Comparison of ENCODE assay signal across 9 mouse cellular contexts in the genomic region with DNA sequence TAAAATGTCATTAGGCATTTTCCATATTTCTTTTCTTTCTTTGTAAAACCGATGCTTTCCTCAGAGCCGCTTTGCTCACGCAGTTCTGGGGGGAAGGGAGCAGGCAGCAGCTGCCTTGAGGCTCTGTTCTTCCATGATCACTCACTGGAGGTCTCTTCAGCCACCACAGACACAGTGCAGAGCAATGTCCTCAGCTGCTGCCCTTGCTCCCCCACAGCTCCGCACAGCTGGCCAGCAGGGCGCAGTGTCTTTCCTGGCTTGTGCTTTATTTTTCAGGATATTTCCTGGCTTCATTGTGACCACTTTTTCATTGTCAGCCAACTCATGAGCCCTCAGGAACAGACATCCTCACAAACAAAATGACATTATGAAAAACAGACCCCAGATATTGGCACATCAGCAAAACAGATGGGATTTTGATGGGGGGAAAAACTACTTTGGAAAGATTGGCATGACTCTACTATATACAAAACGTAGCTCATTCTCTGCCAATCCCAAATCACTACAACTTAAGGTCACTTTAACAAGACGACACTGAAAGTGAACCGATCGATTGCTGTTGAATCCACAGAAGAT.
DNase-seq lines count a peak whose midpoint lies in the region; ATAC-seq and TF ChIP-seq lines count a peak whose summit lies in the region.
"Had no signal": no experiment of that assay in that cellular context is flagged by ENCODE, and none has a peak within 500 bp of the region (broad histone marks: within the 10 kb centered on the region; RNA-seq: fewer than 3 reads in every experiment).

No protein-coding gene starts in this region.

- H3K4me1 ChIP-seq in hindbrain, embryonic 13.5 days (replicated peaks): peaks cover 8% of the 10 kb centered on the region; the same call in 1 of the 2 replicates
- no peaks in the 10 kb centered on the region for H3K4me1 ChIP-seq in midbrain, postnatal 0 days (ENCODE audit: insufficient read depth, low read length)

- DNase-seq in left cerebral cortex, postnatal 14 days (ENCODE audit: low spot score in 2 of 2): peak; percentile 3 to 7
- no peak for DNase-seq in left cerebral cortex, adult 9 months (ENCODE audit: low spot score in 2 of 2)
- DNase-seq in forelimb bud, embryonic 11.5 days (ENCODE audit: low read depth, low spot score): peak; percentile 28
- DNase-seq in liver: peak; percentile 49
- peak; percentile 50 for DNase-seq in midbrain, postnatal 0 days (ENCODE audit: low spot score)
- DNase-seq in thymus, postnatal 14 days: no peak
- no peak for DNase-seq in spleen, adult 18-20 months

- peak; percentile 60 for TF ChIP-seq CTCF in midbrain, postnatal 0 days (IDR thresholded peaks at IDR 0.05)

- no peaks in the 10 kb centered on the region for H3K9me3 ChIP-seq in hindbrain, embryonic 13.5 days
- H3K9me3 ChIP-seq in midbrain, postnatal 0 days (ENCODE audit: low read length): no peaks in the 10 kb centered on the region

- no peak overlapping the region for H3K4me3 ChIP-seq in hindbrain, embryonic 13.5 days
- no peak overlapping the region for H3K4me3 ChIP-seq in midbrain, postnatal 0 days (ENCODE audit: low read depth, low read length)
- H3K4me3 ChIP-seq: erythroblast, embryonic 14.5 days had no signal

- H3K4me2 ChIP-seq in hindbrain, embryonic 13.5 days: no peak overlapping the region
- no peak overlapping the region for H3K4me2 ChIP-seq in midbrain, postnatal 0 days (ENCODE audit: low read depth, low read length, poor library complexity, severe bottlenecking)

- 0 out of 2 replicates have a peak, but pooled peaks have one; percentile 49 for ATAC-seq in hindbrain, embryonic 13.5 days (ENCODE audit: low FRiP score)
- peak; percentile 78; the same call in 1 of the 2 replicates for ATAC-seq in midbrain, postnatal 0 days (ENCODE audit: low FRiP score)

- H3K27ac ChIP-seq in hindbrain, embryonic 13.5 days: no peak overlapping the region
- H3K27ac ChIP-seq in midbrain, postnatal 0 days (ENCODE audit: low read depth, low read length): no peak overlapping the region

- no peaks in the 10 kb centered on the region for H3K36me3 ChIP-seq in hindbrain, embryonic 13.5 days
- H3K36me3 ChIP-seq in midbrain, postnatal 0 days (ENCODE audit: insufficient read depth, low read length): no peaks in the 10 kb centered on the region

- 59% methylated on average over 9 of the region's 9 CpGs for WGBS in hindbrain, embryonic 13.5 days
- WGBS in midbrain, postnatal 0 days: 39% methylated on average over 9 of the region's 9 CpGs

- intact Hi-C loops in left cerebral cortex, postnatal 14 days (cut with DNase I): loop anchor here (10.0 kb wide), 1 partner anchor 239 kb away; a partner anchor contains a TSS

- peak overlapping the region; percentile 25; the same call in 1 of the 2 replicates for H3K9ac ChIP-seq in hindbrain, embryonic 13.5 days
- no peak overlapping the region for H3K9ac ChIP-seq in midbrain, postnatal 0 days (replicated peaks; ENCODE audit: low read length, poor library complexity, severe bottlenecking)

- no peaks in the 10 kb centered on the region for H3K27me3 ChIP-seq in hindbrain, embryonic 13.5 days
- no peaks in the 10 kb centered on the region for H3K27me3 ChIP-seq in midbrain, postnatal 0 days (ENCODE audit: insufficient read depth, low read length)

Comparison
In these comparisons a context has a peak if more than half of its experiments do, and no peak if none do; other contexts are left out.
1. DNase-seq: peak in left cerebral cortex, postnatal 14 days (2 of 2), forelimb bud, embryonic 11.5 days (single experiment), liver (single experiment) and midbrain, postnatal 0 days (single experiment); none in left cerebral cortex, adult 9 months (0 of 2), thymus, postnatal 14 days (single experiment) and spleen, adult 18-20 months (0 of 2).